Mouse (Mus musculus): ENCODE results near the gene Bmx.

Gene Bmx

GRCm38 (mm10) chrX:164175780-164176179, 82.2 kb downstream of the Bmx start:
- no peak for DNase-seq (ENCODE audit: extremely low spot score, low spot score)

DNA sequence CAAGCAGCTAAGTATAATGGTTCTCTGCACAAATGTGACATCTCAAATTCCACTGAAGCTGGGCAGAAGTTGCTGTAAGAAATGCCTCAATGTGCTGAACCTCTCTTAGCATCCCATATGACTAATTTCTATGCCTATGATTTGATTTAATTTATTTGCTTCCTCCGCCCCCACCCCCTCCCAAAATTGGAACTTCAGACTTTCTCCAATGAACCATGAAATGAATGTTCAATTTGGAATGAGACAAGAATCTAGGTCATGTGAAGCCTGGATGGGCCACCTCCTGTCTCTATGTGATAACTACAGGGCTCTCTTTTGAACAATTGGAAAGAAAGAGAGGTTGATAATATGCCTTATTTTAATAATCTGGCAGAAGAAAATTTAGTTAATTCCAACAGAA, 82.7 kb downstream of the Bmx start:
- DNase-seq (ENCODE audit: extremely low spot score, low spot score): no peak

DNA sequence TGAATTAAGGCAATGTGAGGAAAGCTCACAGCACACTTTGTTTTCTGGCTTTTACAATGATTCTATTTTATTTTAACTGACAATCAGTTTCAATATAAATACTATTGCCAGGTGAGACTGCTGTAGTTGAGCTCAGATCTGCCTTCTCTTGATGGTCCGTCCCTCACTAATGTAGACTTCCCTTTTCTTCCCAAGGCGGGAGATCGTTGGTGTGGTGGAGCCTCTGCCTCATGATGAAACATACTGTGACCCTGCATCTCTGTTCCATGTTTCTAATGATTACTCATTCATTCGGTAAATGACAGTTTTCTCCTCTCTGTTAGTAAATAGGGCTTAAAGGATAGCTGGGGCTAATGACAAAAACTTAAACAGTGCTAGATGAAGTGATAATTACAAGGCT, 84.1 kb downstream of the Bmx start:
- DNase-seq (ENCODE audit: extremely low spot score, low spot score): no peak

DNA sequence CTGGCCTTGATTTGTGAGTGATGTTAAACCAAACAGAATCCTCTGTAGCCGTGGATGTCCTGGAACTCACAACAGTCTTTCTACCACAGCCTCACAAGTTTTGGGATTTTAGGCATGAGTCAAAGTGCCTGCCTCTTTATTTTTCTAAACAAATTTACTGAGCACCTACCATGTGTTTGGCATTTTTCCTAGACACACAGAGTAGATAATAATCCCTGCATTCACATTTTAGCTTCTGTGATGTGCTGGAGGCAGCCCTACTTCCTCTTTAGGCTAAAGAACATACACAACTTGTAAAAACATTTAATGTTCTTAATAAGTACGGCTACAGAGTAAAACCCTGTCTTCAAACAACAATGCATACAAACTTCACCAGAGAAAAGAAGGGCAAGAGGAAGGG, 87.0 kb downstream of the Bmx start:
- DNase-seq (ENCODE audit: extremely low spot score, low spot score): no peak

DNA sequence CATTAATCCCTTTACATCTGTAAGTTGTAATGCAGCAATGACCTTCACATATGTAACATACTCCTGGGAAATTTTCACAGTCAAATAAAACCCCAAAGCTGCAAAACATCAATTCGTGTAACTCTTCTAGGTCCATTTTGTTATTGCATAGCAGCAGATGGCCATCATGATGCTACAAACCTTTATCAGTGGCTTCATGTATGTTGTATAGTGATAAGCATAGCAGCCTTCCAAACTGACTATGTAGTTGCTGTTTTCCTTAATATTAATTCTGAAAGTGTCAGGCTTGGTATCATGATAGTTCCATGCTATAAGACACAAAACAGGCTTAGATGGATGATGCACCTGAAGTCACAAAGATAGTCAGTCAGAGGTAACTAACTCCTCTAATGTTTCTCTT, 93.3 kb downstream of the Bmx start:
- no peak for DNase-seq (ENCODE audit: extremely low spot score, low spot score)

GRCm38 (mm10) chrX:164154594-164154993, 103.4 kb downstream of the Bmx start:
- no peak for DNase-seq (ENCODE audit: extremely low spot score, low spot score)

DNA sequence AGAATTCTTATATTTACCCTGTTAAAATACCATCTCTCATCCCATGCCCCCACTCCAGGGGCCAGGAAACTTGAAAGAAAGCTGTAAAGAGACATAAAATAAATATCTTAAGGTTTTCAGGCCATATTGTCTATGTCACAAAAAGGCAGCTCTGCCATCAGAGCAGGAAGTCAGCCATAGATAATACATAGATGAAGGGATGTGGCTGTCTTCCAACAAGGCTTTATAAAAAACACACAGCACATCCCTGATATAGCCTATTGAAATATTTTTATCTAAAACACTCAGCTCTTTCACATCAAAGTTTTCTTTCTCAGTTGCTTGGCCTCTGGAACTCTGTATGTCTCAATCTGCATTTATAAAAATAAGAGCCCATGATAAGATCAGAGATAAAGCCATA, 104.4 kb downstream of the Bmx start:
- DNase-seq (ENCODE audit: extremely low spot score, low spot score): no peak

DNA sequence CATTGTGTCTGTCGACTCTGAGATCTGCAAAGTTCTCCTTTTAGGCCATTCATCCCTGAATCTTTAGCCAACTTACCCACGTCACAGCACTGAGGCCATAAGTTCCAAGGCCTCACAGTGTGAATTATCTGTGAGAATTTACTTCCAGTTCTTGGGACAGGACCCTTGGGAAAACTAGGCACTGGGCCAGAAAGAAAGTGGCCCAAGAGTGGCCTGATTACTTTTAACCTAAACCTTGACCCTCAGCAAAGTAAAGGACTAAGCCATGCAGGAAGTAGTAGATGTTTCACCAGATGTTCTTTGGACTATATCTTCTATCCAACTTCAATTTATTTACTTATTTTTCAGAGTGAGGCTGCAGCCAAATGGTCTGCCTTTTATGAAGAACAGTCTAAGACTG, 105.3 kb downstream of the Bmx start:
- DNase-seq (ENCODE audit: extremely low spot score, low spot score): no peak

DNA sequence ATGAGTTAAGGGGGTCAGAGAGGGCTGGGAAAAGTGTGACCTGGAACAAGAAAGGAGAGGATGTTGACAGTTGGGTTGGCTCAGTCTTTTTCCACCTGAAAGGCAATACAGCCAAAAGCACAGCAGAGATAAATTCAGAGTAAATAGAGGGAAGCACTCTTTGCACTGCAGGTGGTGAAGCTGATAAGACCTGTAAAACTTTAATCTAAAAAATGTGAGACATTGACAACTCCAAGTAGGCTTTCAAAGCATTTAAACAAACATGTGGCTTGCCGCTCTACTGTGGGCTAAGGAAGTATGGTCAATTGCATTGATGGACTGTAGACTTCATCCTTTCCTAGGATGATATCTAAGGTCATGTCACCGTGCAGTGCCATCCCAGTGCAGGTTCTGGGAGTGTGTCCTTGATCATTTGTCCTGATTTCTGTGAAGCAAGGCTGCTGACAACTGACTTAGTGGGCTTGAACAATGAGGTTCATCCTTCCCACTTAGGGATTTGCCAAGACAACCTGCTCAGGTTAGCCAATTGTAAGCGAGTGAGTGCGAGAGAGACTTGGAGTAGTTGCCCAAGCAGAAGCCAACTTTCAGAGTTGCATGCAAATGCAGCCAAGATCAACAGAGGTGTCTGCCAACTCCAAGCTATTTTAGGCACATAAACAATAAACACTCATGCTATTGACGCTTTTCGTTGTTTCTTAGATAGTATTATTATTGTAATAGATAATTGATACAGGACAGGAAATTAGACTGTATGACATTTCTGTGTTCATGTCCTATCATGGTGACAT, 112.3 kb downstream of the Bmx start:
- no peak for DNase-seq (ENCODE audit: extremely low spot score, low spot score)

Data from neural tube, embryonic 10.5 days (tissue).